ENCODE assay signal across 11 mouse cellular contexts in the genomic region with DNA sequence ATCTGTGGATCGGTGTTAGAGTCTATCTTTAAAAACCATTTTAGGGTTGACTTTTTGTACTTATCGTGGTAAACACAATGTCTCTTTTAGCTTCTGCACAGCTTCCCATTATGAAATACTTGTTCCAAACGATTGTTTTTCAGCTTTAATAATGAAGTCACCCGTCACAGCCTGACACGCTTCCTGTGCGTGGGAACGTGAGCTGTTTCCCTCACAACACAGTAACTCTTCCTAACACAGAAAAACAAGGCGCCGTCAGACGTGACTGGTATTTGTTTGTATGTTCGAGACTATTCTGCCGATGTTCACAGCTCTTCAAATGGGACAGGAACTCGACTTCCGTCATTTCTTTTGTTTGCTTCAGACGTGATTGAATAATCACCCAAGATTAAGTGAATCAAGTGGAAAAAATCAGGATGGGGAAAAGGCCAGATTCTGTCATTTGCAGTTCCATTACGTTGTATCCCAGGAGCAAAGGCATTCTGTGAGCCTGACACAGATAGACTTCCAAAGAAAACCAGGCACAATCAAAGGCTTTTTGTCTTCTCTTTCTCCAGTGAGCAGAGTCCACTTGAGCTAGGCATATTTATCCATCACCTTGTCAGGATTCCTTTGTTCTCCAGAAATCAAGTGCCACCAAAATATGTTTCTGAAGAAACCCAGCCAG.
DNase-seq lines count a peak whose midpoint lies in the region; ATAC-seq and TF ChIP-seq lines count a peak whose summit lies in the region.
"Had no signal": no experiment of that assay in that cellular context is flagged by ENCODE, and none has a peak within 500 bp of the region (broad histone marks: within the 10 kb centered on the region; RNA-seq: fewer than 3 reads in every experiment).

No protein-coding gene starts in this region.

- no peak for ATAC-seq in hindbrain, embryonic 15.5 days (ENCODE audit: low FRiP score, low read depth)
- no peak for ATAC-seq in hindbrain, embryonic 11.5 days (ENCODE audit: low FRiP score)

- H3K36me3 ChIP-seq in hindbrain, embryonic 15.5 days = no peaks in the 10 kb centered on the region
- H3K36me3 ChIP-seq in hindbrain, embryonic 11.5 days (ENCODE audit: control insufficient read depth, insufficient read depth, low read length) = no peaks in the 10 kb centered on the region
- H3K36me3 ChIP-seq in heart, embryonic 10.5 days = no peaks in the 10 kb centered on the region
- H3K36me3 ChIP-seq in midbrain, embryonic 10.5 days = no peaks in the 10 kb centered on the region
- H3K36me3 ChIP-seq: midbrain, embryonic 12.5 days had no signal

- TF ChIP-seq CTCF in left cerebral cortex, adult 2 months (IDR thresholded peaks at IDR 0.05) = no peak

- no peaks in the 10 kb centered on the region for H3K9me3 ChIP-seq in hindbrain, embryonic 15.5 days
- H3K9me3 ChIP-seq in hindbrain, embryonic 11.5 days (ENCODE audit: control insufficient read depth, low read length) = no peaks in the 10 kb centered on the region
- no peaks in the 10 kb centered on the region for H3K9me3 ChIP-seq in heart, embryonic 10.5 days
- H3K9me3 ChIP-seq in midbrain, embryonic 10.5 days (replicated peaks) = no peaks in the 10 kb centered on the region
- H3K9me3 ChIP-seq: midbrain, embryonic 12.5 days had no signal

- 20% methylated on average over 16 of the region's 16 CpGs for WGBS in hindbrain, embryonic 15.5 days
- 44% methylated on average over 16 of the region's 16 CpGs for WGBS in hindbrain, embryonic 11.5 days
- WGBS in heart, embryonic 10.5 days = 59% methylated on average over 16 of the region's 16 CpGs
- 60% methylated on average over 16 of the region's 16 CpGs for WGBS in midbrain, embryonic 10.5 days

- H3K27ac ChIP-seq in hindbrain, embryonic 15.5 days (replicated peaks) = peak overlapping the region; percentile 12; the same call in 1 of the 2 replicates
- no peak overlapping the region for H3K27ac ChIP-seq in hindbrain, embryonic 11.5 days (ENCODE audit: low read depth, low read length)
- H3K27ac ChIP-seq in heart, embryonic 10.5 days = peak overlapping the region; percentile 67; the same call in 1 of the 2 replicates
- no peak overlapping the region for H3K27ac ChIP-seq in left cerebral cortex, adult 2 months
- no peak overlapping the region; the same call in 1 of the 2 replicates for H3K27ac ChIP-seq in midbrain, embryonic 10.5 days (replicated peaks)
- H3K27ac ChIP-seq: liver, embryonic 14.5 days; midbrain, embryonic 12.5 days had no signal

- DNase-seq in hindbrain, embryonic 11.5 days (ENCODE audit: low spot score) = no peak
- peak; percentile 5 for DNase-seq in adipocyte (ENCODE audit: low spot score)
- no peak for DNase-seq in heart, embryonic 10.5 days (ENCODE audit: low spot score)
- DNase-seq in layer of hippocampus, adult 8-10 months (ENCODE audit: low spot score in 2 of 2) = peak; percentile 14 to 31
- no peak for DNase-seq in left cerebral cortex, adult 2 months (ENCODE audit: extremely low spot score in 1 of 2, low spot score in 2 of 2)
- no peak for DNase-seq in midbrain, embryonic 10.5 days (ENCODE audit: low spot score)
- DNase-seq: thymus, adult 18-20 months had no signal

- intact Hi-C loops in left cerebral cortex, adult 2 months (cut with DNase I) = no loop called here

- no peak overlapping the region for H3K4me2 ChIP-seq in hindbrain, embryonic 15.5 days
- no peak overlapping the region for H3K4me2 ChIP-seq in hindbrain, embryonic 11.5 days (replicated peaks; ENCODE audit: low read depth, low read length)
- H3K4me2 ChIP-seq: midbrain, embryonic 12.5 days had no signal

- no peak overlapping the region for H3K4me3 ChIP-seq in hindbrain, embryonic 15.5 days
- no peak overlapping the region for H3K4me3 ChIP-seq in hindbrain, embryonic 11.5 days (ENCODE audit: low read depth, low read length)
- no peak overlapping the region for H3K4me3 ChIP-seq in heart, embryonic 10.5 days
- H3K4me3 ChIP-seq in left cerebral cortex, adult 2 months = no peak overlapping the region
- H3K4me3 ChIP-seq in midbrain, embryonic 10.5 days = no peak overlapping the region
- H3K4me3 ChIP-seq: erythroblast, embryonic 14.5 days; midbrain, embryonic 12.5 days had no signal

- no peaks in the 10 kb centered on the region for H3K27me3 ChIP-seq in hindbrain, embryonic 15.5 days
- H3K27me3 ChIP-seq in hindbrain, embryonic 11.5 days (ENCODE audit: control insufficient read depth, insufficient read depth, low read length) = no peaks in the 10 kb centered on the region
- H3K27me3 ChIP-seq in heart, embryonic 10.5 days (ENCODE audit: insufficient read depth, poor library complexity, severe bottlenecking) = no peaks in the 10 kb centered on the region
- peaks cover 55% of the 10 kb centered on the region for H3K27me3 ChIP-seq in midbrain, embryonic 10.5 days (ENCODE audit: low read depth, poor library complexity, severe bottlenecking)

- no peak overlapping the region for H3K9ac ChIP-seq in hindbrain, embryonic 15.5 days
- H3K9ac ChIP-seq in hindbrain, embryonic 11.5 days (ENCODE audit: low read depth, low read length) = no peak overlapping the region
- H3K9ac ChIP-seq: liver, embryonic 14.5 days; midbrain, embryonic 12.5 days had no signal

- H3K4me1 ChIP-seq in hindbrain, embryonic 15.5 days (replicated peaks) = peaks cover 14% of the 10 kb centered on the region; the same call in 1 of the 2 replicates
- no peaks in the 10 kb centered on the region for H3K4me1 ChIP-seq in hindbrain, embryonic 11.5 days (replicated peaks; ENCODE audit: control insufficient read depth, insufficient read depth, low read length)
- peaks cover 13% of the 10 kb centered on the region; the same call in 1 of the 2 replicates for H3K4me1 ChIP-seq in heart, embryonic 10.5 days
- H3K4me1 ChIP-seq in midbrain, embryonic 10.5 days = peaks cover 31% of the 10 kb centered on the region

Comparison
In these comparisons a context has a peak if more than half of its experiments do, and no peak if none do; other contexts are left out.
1. H3K27ac ChIP-seq: peak in hindbrain, embryonic 15.5 days (single experiment) and heart, embryonic 10.5 days (single experiment); none in hindbrain, embryonic 11.5 days (single experiment), left cerebral cortex, adult 2 months (single experiment) and midbrain, embryonic 10.5 days (single experiment).
2. DNase-seq: peak in adipocyte (single experiment) and layer of hippocampus, adult 8-10 months (2 of 2); none in hindbrain, embryonic 11.5 days (single experiment), heart, embryonic 10.5 days (single experiment), left cerebral cortex, adult 2 months (0 of 2) and midbrain, embryonic 10.5 days (single experiment).